Comparison of ENCODE assay signal across 8 mouse cellular contexts in the genomic region with DNA sequence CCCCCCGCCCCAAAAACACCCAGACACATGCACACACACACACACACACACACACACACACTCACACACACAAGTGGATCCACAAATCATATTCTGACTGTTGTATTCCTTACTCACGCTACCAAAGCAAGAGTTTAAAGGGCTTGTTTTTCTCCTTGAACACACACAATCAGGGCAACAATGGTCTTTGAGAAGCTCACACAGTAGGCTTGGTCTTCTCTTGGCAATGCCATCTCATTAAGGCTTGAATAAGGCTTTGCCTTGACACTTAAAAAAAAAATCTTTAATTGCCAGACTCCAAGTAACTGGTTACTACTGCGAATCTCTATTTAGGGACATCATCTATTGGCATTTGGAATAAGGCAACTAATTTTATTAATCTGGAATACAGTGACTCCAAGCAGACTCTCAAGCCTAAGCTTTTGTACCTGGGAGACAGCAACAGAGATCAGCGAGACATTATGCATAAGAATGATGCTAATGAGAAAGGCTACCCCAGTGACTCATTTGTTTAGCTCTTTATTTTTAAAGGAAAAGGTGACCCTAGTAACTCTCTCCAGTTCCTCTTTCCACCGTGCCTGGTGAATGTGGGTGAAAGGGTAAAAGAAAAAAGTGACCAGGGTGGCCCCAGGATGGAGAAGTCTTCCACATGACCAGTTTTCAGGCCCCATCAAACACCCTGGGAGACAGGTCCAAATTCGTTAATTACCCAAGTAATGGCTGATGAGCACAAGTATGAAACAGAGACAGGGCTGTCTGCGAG. TPM values are rescaled to one million over a fixed set of nuclear protein-coding genes. Genes with fewer than 3 reads are reported as not detected.
A peak's percentile ranks its signal among the peaks of the same experiment; 100 is the strongest.
DNase-seq lines count a peak whose midpoint lies in the region; ATAC-seq and TF ChIP-seq lines count a peak whose summit lies in the region.

No protein-coding gene starts in this region.

- H3K79me2 ChIP-seq in CH12.LX (replicated peaks; ENCODE audit: control insufficient read depth, extremely low read depth, insufficient read depth, poor library complexity, severe bottlenecking): no peaks in the 10 kb centered on the region
- peaks cover 53% of the 10 kb centered on the region for H3K79me2 ChIP-seq in macrophage (ENCODE audit: inconsistent target)

- peaks cover 31% of the 10 kb centered on the region for H3K4me1 ChIP-seq in heart, embryonic 10.5 days
- peaks cover 14 to 53% of the 10 kb centered on the region in 2 experiments for H3K4me1 ChIP-seq in CH12.LX (ENCODE audit: control insufficient read depth in 1 of 2, insufficient read depth in 2 of 2)
- H3K4me1 ChIP-seq in forebrain, postnatal 0 days (ENCODE audit: insufficient read depth): peaks cover 18% of the 10 kb centered on the region; the same call in 1 of the 2 replicates

- no peak for TF ChIP-seq RAD21 in CH12.LX (IDR thresholded peaks at IDR 0.05; ENCODE audit: low read depth, low read length)

- H3K9ac ChIP-seq in CH12.LX (ENCODE audit: insufficient read depth, low read depth): no peak overlapping the region
- peak overlapping the region; percentile 93 for H3K9ac ChIP-seq in forebrain, postnatal 0 days

- DNase-seq in heart, embryonic 10.5 days (ENCODE audit: low spot score): no peak
- no peak for DNase-seq in heart, adult 18-20 months
- DNase-seq in CH12.LX (ENCODE audit: extremely low read depth): peak; percentile 70
- DNase-seq in forebrain, postnatal 0 days: no peak
- no peak for DNase-seq in urinary bladder, postnatal 10 days (ENCODE audit: low spot score)
- DNase-seq in c-Kit-positive CD71-positive TER-119-positive erythroid progenitor cells, embryonic 14.5 days (ENCODE audit: low spot score): no peak
- DNase-seq in kidney, adult 8-10 months: no peak

- dilution Hi-C loops in CH12.LX (cut with MboI; ENCODE audit: extremely low pct_ligation_motif_present, extremely low pct_unique_long_range_greater_than_20kb, low sequenced_read_pairs): no loop called here

- ATAC-seq in forebrain, postnatal 0 days: no peak

- peak overlapping the region; percentile 98; the same call in 1 of the 2 replicates for H3K27ac ChIP-seq in heart, embryonic 10.5 days
- H3K27ac ChIP-seq in CH12.LX (ENCODE audit: insufficient read depth, low read depth) (peak overlapping the region; percentile 17; the same call in 1 of the 2 replicates), macrophage (peak overlapping the region; percentile 78)
- peak overlapping the region; percentile 97 for H3K27ac ChIP-seq in forebrain, postnatal 0 days (ENCODE audit: low read depth, low read length)

- peak; percentile 85 for TF ChIP-seq EP300 in CH12.LX (IDR thresholded peaks at IDR 0.05; ENCODE audit: low read length)

- peak overlapping the region; percentile 90 for H3K4me3 ChIP-seq in heart, embryonic 10.5 days
- H3K4me3 ChIP-seq in CH12.LX (replicated peaks in 1 of 3; ENCODE audit: low read depth in 2 of 3, low read length in 2 of 3, poor library complexity in 1 of 3): peak overlapping the region; percentile 79 to 93 (median 92)
- peak overlapping the region; percentile 84 for H3K4me3 ChIP-seq in forebrain, postnatal 0 days (ENCODE audit: low read depth, low read length)
- peak overlapping the region; percentile 78 for H3K4me3 ChIP-seq in macrophage (ENCODE audit: inconsistent target)

- peak overlapping the region; percentile 79 for H3K4me2 ChIP-seq in CH12.LX (ENCODE audit: insufficient read depth, low read depth, poor library complexity, severe bottlenecking)
- peak overlapping the region; percentile 66 for H3K4me2 ChIP-seq in forebrain, postnatal 0 days (ENCODE audit: low read depth)

- no peaks in the 10 kb centered on the region for H3K36me3 ChIP-seq in heart, embryonic 10.5 days
- peaks cover 0 to 5% of the 10 kb centered on the region in 2 experiments for H3K36me3 ChIP-seq in CH12.LX (replicated peaks in 1 of 2; ENCODE audit: control insufficient read depth in 1 of 2, insufficient read depth in 1 of 2, low read length in 1 of 2)
- no peaks in the 10 kb centered on the region for H3K36me3 ChIP-seq in forebrain, postnatal 0 days (ENCODE audit: insufficient read depth)
- 0 out of 2 replicates have a peak, but pooled peaks cover 8% of the 10 kb centered on the region for H3K36me3 ChIP-seq in macrophage (ENCODE audit: inconsistent target)

- in situ Hi-C loops in CH12.LX (cut with MboI; ENCODE audit: low pct_ligation_motif_present, low pct_unique_long_range_greater_than_20kb, low sequenced_read_pairs): loop anchor here (10.0 kb wide), 1 partner anchor 59 kb away; no protein-coding TSS in a partner anchor

- no peak for TF ChIP-seq POLR2A in CH12.LX (IDR thresholded peaks at IDR 0.05; ENCODE audit: low read depth, low read length)

- 44% methylated on average over 7 of the region's 7 CpGs for WGBS in heart, embryonic 10.5 days
- 11% methylated on average over 7 of the region's 7 CpGs for WGBS in forebrain, postnatal 0 days
- WGBS in macrophage (ENCODE audit: missing documents): 37% methylated on average over 7 of the region's 7 CpGs

- no peak for TF ChIP-seq CTCF in CH12.LX (conservative IDR thresholded peaks at IDR 0.05 in 1 of 2, IDR thresholded peaks at IDR 0.05 in 1 of 2; ENCODE audit: low read depth in 2 of 2, low read length in 2 of 2)
- TF ChIP-seq CTCF in forebrain, postnatal 0 days (IDR thresholded peaks at IDR 0.05; ENCODE audit: low read depth): no peak

- no peaks in the 10 kb centered on the region for H3K9me3 ChIP-seq in heart, embryonic 10.5 days
- H3K9me3 ChIP-seq in CH12.LX (replicated peaks; ENCODE audit: low read length): no peaks in the 10 kb centered on the region
- no peaks in the 10 kb centered on the region for H3K9me3 ChIP-seq in forebrain, postnatal 0 days (ENCODE audit: low read length)

- no peaks in the 10 kb centered on the region for H3K27me3 ChIP-seq in heart, embryonic 10.5 days (ENCODE audit: insufficient read depth, poor library complexity, severe bottlenecking)
- H3K27me3 ChIP-seq in CH12.LX (replicated peaks): no peaks in the 10 kb centered on the region
- no peaks in the 10 kb centered on the region for H3K27me3 ChIP-seq in forebrain, postnatal 0 days (ENCODE audit: insufficient read depth, low read length)

TF ChIP-seq in CH12.LX, 34 proteins besides CTCF, POLR2A, EP300 and RAD21 (continues in another document):
- TF ChIP-seq MEF2A (IDR thresholded peaks at IDR 0.05; ENCODE audit: borderline replicate concordance, low read depth, low read length): peak; percentile 82
- no peak for TF ChIP-seq NELFE (IDR thresholded peaks at IDR 0.05; ENCODE audit: low read depth, low read length)
- TF ChIP-seq GABPA (IDR thresholded peaks at IDR 0.05; ENCODE audit: insufficient replicate concordance, low read depth, low read length): no peak
- TF ChIP-seq BHLHE40 (IDR thresholded peaks at IDR 0.05; ENCODE audit: low read depth, low read length): peak; percentile 80
- TF ChIP-seq TCF12 (IDR thresholded peaks at IDR 0.05; ENCODE audit: low read depth, low read length): 0 out of 2 replicates have a peak, but pooled peaks have one; percentile 32
- TF ChIP-seq JUN (IDR thresholded peaks at IDR 0.05; ENCODE audit: insufficient read depth, low read depth, low read length): peak; percentile 79
- no peak for TF ChIP-seq CHD1 (IDR thresholded peaks at IDR 0.05; ENCODE audit: low read depth, low read length)
- no peak for TF ChIP-seq MXI1 (IDR thresholded peaks at IDR 0.05; ENCODE audit: low read depth, low read length)
- no peak for TF ChIP-seq ZMIZ1 (IDR thresholded peaks at IDR 0.05; ENCODE audit: low read depth, low read length)
- TF ChIP-seq ZNF384 (IDR thresholded peaks at IDR 0.05; ENCODE audit: low read depth, low read length): peak; percentile 78
- TF ChIP-seq PAX5 (IDR thresholded peaks at IDR 0.05; ENCODE audit: low read length): no peak
- no peak for TF ChIP-seq MYC (IDR thresholded peaks at IDR 0.05; ENCODE audit: low read depth, low read length)
- TF ChIP-seq MAZ (IDR thresholded peaks at IDR 0.05; ENCODE audit: low read depth, low read length): no peak
- no peak for TF ChIP-seq HCFC1 (IDR thresholded peaks at IDR 0.05; ENCODE audit: low read depth, low read length)
- no peak for TF ChIP-seq USF2 (conservative IDR thresholded peaks at IDR 0.05; ENCODE audit: low read depth, low read length)
- TF ChIP-seq ETS1 (conservative IDR thresholded peaks at IDR 0.05; ENCODE audit: low read depth, low read length): peak; percentile 95
- peak; percentile 70 for TF ChIP-seq JUND (conservative IDR thresholded peaks at IDR 0.05; ENCODE audit: low read depth, low read length)
- TF ChIP-seq MAFK (IDR thresholded peaks at IDR 0.05; ENCODE audit: insufficient replicate concordance, low read length): no peak
- no peak for TF ChIP-seq SIN3A (IDR thresholded peaks at IDR 0.05; ENCODE audit: low read length)
- no peak for TF ChIP-seq NRF1 (IDR thresholded peaks at IDR 0.05; ENCODE audit: low read depth, low read length)
- TF ChIP-seq KAT2A (IDR thresholded peaks at IDR 0.05; ENCODE audit: insufficient replicate concordance, low read length): no peak

RNA-seq across cellular contexts. Expression of a gene that starts 2.6 kb away (rescaled TPM):
- 8.3 and 12.1 TPM in 2 replicates for polyA plus RNA-seq in heart, embryonic 10.5 days (2016; fragmentation: Nextera tagmentation; extraction: Ambion mirVana)
- 10 to 100 TPM; 79.5 to 88.4 TPM for total RNA-seq in heart, adult 18-20 months (2021)
- total RNA-seq in CH12.LX (2012; rRNA removed) (6.0 and 9.2 TPM in 2 replicates), CH12.LX (2014; rRNA removed) (9.5 and 11.2 TPM in 2 replicates)
- polyA plus RNA-seq in CH12.LX (2012; ENCODE audit: insufficient read length, low read depth) (6.5 and 7.2 TPM in 2 replicates), macrophage (2018) (93.3 to 161 TPM (median 147 TPM) in 3 replicates)
- total RNA-seq in forebrain, postnatal 0 days (2014; rRNA removed): 123 and 149 TPM in 2 replicates
- 19.4 and 23.1 TPM in 2 replicates for polyA plus RNA-seq in forebrain, postnatal 0 days (2015; fragmentation: Nextera tagmentation; extraction: Ambion mirVana)
- total RNA-seq in macrophage (2018; cell fraction: chromatin; rRNA removed): 10 to 100 TPM; 30.0 to 78.9 (median 60.9) TPM
- 100 to 1,000 TPM in 16 of 26 experiments, 10 to 100 TPM in 10; 59.4 to 206 (median 108) TPM for total RNA-seq in macrophage (2018; cell fraction: cytosol; rRNA removed)
- total RNA-seq in macrophage (2018; cell fraction: nucleus; rRNA removed): 100 to 1,000 TPM in 25 of 26 experiments, 10 to 100 TPM in 1; 84.3 to 218 (median 151) TPM

RNA-seq across cellular contexts. Expression of a gene that starts 50.8 kb away (rescaled TPM):
- polyA plus RNA-seq in heart, embryonic 10.5 days (2016; fragmentation: Nextera tagmentation; extraction: Ambion mirVana): not detected in 2 replicates
- total RNA-seq in heart, adult 18-20 months (2021): under 1 TPM in 1 of 2 experiments, not detected in 1; 0.87 TPM
- not detected in 2 replicates for total RNA-seq in CH12.LX (2012; rRNA removed)
- total RNA-seq in CH12.LX (2014; rRNA removed): not detected in 2 replicates
- polyA plus RNA-seq in CH12.LX (2012; ENCODE audit: insufficient read length, low read depth): not detected in 2 replicates
- total RNA-seq in forebrain, postnatal 0 days (2014; rRNA removed): 0.81 and 1.8 TPM in 2 replicates
- polyA plus RNA-seq in forebrain, postnatal 0 days (2015; fragmentation: Nextera tagmentation; extraction: Ambion mirVana): 2.0 and 3.1 TPM in 2 replicates
- total RNA-seq in macrophage (2018; cell fraction: chromatin; rRNA removed): not detected
- total RNA-seq in macrophage (2018; cell fraction: cytosol; rRNA removed): not detected
- not detected for total RNA-seq in macrophage (2018; cell fraction: nucleus; rRNA removed)
- not detected in 3 replicates for polyA plus RNA-seq in macrophage (2018)

Comparison
In these comparisons a context has a peak if more than half of its experiments do, and no peak if none do; other contexts are left out.
1. H3K27ac ChIP-seq: peak in every context shown above with its lines; median percentile 98 in heart, embryonic 10.5 days; 97 in forebrain, postnatal 0 days; 78 in macrophage; 17 in CH12.LX.